Mouse (Mus musculus) bone marrow, adult 2 months (tissue): Measurements from ENCODE around the gene Fam107b.

Experiments
- CTCF ChIP-seq: fragments of 200-500 bp; IDR thresholded peaks from 2 replicates; pipeline ENCODE4 v1.5.1; 2011; ENCODE audit warnings: low read length, control low read depth; ENCODE audit not compliant: control insufficient read depth, insufficient read depth
- POLR2A ChIP-seq: fragments of 200-500 bp; IDR thresholded peaks from 2 replicates; pipeline ENCODE4 v1.6.1; 2011; ENCODE audit warnings: low read depth, mild to moderate bottlenecking, control low read depth, low read length, borderline replicate concordance; ENCODE audit not compliant: control insufficient read depth

DNA sequence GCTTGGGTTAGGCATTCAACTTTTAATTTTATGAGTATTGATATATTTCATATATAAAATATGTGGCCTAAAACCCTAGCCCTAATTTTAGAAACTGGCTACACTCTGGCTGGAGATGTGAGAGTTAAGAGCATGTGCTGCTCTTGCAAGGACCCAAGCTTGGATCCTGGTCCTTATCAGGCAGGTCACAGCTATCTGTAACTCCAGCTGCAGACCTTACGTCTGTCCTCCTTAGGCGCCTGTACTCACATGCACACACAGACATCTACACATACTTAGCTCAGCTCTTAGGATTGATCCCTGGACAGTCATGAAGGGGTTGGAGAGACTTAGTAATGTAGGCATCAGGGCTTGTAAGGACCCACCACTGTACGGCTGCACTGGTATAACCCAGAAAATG is 205.3 kb downstream of the Fam107b start:
- TF ChIP-seq CTCF (no peak), POLR2A (no peak)
